Mouse (Mus musculus): ENCODE measurements around the gene Hoxb4. TPM values are rescaled to one million over a fixed set of nuclear protein-coding genes. Genes with fewer than 3 reads are reported as not detected.

Gene Hoxb4
- total RNA-seq, 4 experiments from 2014 or later: 0.11 TPM; not detected in 3

GRCm38 (mm10) chr11:96348141-96348928, 30.3 kb downstream of the Hoxb4 start:
- no peak for DNase-seq (ENCODE audit: low spot score in 2 of 2)

GRCm38 (mm10) chr11:96348988-96349387, 30.9 kb downstream of the Hoxb4 start:
- DNase-seq (ENCODE audit: low spot score in 2 of 2): no peak

DNA sequence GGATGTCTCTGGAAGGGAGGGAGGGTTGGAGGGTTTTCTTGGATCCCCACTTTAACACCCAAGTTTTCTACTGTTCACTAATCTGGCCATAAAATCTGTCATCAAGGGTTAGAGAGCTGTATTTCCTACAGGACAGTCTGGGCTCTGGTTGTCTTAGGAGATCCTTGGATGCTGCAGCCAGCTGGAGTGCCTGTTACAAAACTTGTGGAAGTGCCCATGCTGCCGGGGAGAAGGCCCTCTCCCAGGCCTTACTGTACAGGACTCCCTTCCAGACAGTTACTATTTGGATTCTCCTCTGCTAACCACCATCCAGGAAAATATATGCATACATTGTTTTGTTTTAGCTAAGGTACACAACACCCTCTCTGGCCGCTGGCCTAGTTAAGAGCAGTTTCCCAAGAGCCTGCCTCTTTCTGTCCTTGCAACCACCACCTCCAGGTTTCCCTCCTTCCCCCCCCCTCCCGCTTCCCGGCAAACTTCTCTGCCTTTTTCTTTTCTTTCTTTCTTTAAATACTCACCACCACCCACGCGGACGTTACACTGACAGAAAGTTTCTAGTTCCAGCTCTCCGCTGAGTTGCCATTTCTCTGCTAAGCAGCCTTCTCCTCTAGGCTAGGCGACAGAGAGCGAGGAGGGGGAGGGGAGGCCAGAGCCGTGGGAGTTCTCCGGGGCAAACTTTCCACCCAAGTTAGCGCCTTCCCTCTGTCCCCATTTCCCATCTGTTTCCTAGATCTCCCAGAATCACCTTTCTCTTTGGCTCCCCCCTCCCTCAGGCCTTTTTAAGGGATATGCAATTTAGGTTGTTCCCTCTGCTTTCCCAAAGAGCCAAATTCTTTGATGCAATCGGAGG, 31.6 kb downstream of the Hoxb4 start:
- no peak for DNase-seq (ENCODE audit: low spot score in 2 of 2)

DNA sequence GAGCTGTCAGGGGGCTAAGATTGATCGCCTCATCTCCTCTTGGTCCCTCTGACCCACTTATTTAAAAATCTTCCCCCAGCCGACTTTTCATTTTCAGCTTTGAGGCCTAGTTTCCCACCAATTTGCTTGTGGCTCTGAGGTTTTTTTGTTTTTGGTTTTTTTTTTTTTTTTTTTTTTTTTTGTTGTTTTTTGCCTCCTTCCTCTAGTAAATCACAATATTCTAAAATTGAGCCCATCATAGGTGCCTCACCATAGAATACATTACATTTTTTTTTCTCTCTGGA, 32.2 kb downstream of the Hoxb4 start, which contains the start of gene Hoxb2:
Hoxb2 (plus strand) TSS at position 185 of the 284 bp plus-strand sequence.
- no peak for DNase-seq (ENCODE audit: low spot score in 2 of 2)

DNA sequence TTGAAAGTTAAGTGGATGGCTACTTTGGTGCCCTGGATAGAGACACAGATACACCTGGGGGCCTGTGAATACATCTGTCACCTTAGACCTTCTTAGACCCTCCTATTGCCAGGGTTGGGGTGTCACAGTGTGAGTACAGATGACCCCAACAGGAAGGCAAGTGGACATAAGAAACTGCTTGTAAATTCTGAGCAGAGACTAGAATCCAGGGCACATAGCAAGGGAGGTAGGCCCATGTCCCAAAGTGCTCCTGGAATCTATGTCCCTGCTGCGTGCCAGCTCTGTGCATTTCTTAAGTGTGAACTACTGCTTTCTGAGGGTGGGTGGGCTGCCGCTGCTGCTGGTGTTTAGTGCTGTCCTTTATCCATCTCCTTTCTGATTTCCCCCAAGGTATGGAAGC, 32.7 kb downstream of the Hoxb4 start:
- no peak for DNase-seq (ENCODE audit: low spot score in 2 of 2)

GRCm38 (mm10) chr11:96351312-96351711, 33.2 kb downstream of the Hoxb4 start:
- no peak for DNase-seq (ENCODE audit: low spot score in 2 of 2)

DNA sequence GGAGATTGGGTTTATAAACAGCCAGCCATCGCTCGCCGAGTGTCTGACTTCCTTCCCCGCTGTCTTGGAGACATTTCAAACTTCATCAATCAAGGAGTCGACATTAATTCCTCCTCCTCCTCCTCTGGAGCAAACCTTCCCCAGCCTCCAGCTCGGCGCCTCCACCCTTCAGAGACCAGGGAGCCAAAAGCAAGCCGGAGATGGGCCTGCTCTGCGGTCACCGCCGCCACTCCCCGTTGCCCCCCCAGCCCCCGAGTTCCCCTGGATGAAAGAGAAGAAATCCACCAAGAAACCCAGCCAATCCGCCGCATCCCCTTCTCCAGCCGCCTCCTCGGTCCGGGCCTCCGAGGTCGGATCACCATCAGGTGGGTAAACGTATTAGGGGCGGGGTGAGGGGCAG, 33.8 kb downstream of the Hoxb4 start:
- DNase-seq (ENCODE audit: low spot score in 2 of 2): no peak

GRCm38 (mm10) chr11:96352691-96353521, 34.8 kb downstream of the Hoxb4 start:
- DNase-seq (ENCODE audit: low spot score in 2 of 2): no peak

DNA sequence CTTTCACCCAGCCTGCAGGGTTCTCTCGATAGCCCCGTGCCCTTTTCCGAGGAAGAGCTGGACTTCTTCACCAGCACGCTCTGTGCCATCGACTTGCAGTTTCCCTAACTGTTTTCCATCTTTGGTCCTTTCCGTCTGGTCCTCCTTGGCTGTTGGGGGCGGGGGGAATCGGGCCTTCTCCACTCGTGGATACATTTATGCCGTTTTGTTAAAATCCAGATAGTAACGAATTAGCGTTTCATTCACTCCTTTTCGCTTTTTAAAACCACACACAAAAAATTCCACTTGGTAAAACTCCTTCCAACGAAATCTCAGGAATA, 35.4 kb downstream of the Hoxb4 start:
- DNase-seq (ENCODE audit: low spot score in 2 of 2): no peak

- no peak for DNase-seq (ENCODE audit: low spot score in 2 of 2)
Measured at GRCm38 (mm10) chr11:96353939-96354338, 35.9 kb downstream of the Hoxb4 start.

DNA sequence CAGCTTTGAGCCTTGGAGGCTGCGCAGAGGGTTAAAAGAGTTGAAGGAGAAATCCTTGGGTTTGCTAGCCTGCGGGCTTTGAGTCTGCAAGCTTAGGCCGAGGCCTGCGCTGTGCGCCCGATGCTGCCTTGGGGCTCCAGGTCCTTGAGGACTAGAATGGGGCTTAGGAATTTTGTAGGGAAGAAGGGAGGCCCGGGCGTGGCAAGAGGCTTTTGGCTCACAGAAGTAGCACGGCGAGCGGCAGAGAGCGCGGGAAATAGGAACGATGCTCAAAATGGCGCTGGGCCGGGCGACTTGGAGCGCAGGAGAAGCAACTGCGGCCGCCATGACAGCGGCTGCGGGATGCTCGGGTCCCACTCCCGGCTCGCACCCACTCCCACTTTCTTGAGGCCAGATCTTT, 36.3 kb downstream of the Hoxb4 start:
- DNase-seq (ENCODE audit: low spot score in 2 of 2): no peak

- no peak for DNase-seq (ENCODE audit: low spot score in 2 of 2)
Measured at GRCm38 (mm10) chr11:96354801-96355311, 36.8 kb downstream of the Hoxb4 start.

GRCm38 (mm10) chr11:96363807-96364206, 45.7 kb downstream of the Hoxb4 start:
- DNase-seq (ENCODE audit: low spot score in 2 of 2): no peak

DNA sequence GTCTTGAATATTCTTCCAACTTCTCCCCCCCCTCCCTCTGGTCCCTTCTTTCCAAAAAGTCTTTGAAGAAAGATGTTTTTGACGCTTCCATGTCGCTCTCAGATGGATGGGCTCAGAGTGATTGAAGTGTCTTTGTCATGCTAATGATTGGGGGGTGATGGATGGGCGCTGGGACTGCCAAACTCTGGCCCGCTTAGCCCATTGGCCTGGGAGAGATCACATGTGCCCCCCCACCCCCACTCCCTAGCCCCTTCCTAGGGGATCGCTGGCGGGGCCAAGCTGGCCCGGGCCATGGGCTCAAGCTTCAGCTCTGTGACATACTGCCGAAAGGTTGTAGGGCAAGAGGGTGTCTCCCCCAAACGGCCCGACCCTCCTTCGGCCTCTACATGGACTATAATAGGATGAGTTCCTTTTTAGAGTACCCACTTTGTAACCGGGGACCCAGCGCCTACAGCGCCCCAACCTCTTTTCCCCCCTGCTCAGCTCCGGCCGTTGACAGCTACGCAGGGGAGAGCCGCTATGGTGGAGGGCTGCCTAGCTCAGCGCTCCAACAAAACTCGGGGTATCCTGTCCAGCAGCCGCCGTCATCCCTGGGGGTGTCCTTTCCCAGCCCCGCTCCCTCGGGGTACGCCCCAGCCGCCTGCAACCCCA, 47.5 kb downstream of the Hoxb4 start, which contains the start of gene Hoxb1:
Hoxb1 (plus strand) TSS at position 312 of the 651 bp plus-strand sequence.
- no peak for DNase-seq (ENCODE audit: low spot score in 2 of 2)

- DNase-seq (ENCODE audit: low spot score in 2 of 2): no peak
Measured at GRCm38 (mm10) chr11:96366092-96367041, 48.3 kb downstream of the Hoxb4 start.

GRCm38 (mm10) chr11:96367141-96367540, 49.1 kb downstream of the Hoxb4 start:
- DNase-seq (ENCODE audit: low spot score in 2 of 2): no peak

DNA sequence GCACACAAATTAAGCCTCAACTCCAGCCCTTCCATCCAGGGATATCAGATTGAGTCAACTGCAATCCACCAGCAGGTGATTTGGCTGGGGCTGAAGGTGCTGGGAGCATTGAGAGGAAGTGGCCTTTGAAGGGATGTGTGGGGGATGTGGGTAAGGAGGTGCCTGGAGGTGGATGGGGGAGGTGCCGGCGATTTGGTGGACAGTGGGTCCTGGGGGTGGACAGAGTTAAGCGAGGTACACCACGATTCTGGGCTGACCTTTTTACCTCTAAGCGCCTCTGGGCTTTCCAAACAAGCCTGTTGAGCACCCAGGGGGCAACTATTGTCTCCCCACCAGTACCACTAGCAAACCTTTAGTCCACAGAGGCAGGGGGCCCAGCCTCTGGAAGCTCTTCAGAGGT, 50.6 kb downstream of the Hoxb4 start:
- no peak for DNase-seq (ENCODE audit: low spot score in 2 of 2)

DNA sequence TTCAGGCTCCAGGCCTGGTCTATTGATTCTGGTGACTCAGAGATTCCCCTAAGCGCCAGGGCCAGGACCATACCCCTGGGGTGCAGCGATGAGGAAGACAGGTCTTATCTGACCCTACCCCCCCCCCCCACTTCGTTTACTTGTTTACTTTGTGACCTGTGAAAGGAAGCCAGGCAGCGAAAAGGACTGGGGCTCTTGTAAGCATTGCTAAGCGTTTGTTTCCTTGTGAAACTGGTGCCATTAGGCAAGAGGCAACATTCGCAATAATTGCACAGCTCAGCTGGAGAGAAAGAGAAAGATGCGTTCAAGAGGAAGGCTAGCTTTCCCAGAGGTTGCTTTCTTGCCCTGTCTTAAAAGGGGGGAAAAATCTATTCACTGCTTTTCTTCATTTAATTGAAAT, 51.1 kb downstream of the Hoxb4 start:
- no peak for DNase-seq (ENCODE audit: low spot score in 2 of 2)
